ENCODE assay signal across 12 mouse cellular contexts in the genomic region with DNA sequence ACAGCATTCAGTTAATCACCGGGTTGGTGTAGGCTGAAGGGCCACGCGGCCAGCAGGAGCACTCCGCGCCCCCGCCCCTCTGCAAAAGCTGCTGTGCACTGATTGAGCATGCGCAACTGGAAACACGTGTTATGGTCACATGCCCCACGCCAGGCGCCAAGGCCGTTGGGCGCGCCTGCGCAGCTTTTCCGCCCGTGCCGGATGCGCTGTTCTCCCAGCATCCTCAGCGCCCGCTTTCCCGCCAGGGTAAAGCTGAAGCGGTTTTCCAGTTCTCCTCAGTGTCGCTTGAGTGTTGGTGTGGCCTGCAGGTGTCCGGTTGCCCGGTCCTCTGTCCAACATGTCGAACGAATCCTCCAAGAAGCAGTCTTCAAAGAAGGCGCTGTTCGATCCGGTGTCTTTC.
"Had no signal": no experiment of that assay in that cellular context is flagged by ENCODE, and none has a peak within 500 bp of the region (broad histone marks: within the 10 kb centered on the region; RNA-seq: fewer than 3 reads in every experiment).

A gene (plus strand): TSS at position 201 of the 400 bp plus-strand sequence.

- DNase-seq: kidney, adult 18-20 months; kidney, postnatal 14 days; liver; liver, embryonic 13.5 days; liver, postnatal 0 days; midbrain, embryonic 14.5 days; thymus, postnatal 4 days had no signal

- H3K4me3 ChIP-seq: kidney, embryonic 15.5 days; left cerebral cortex, adult 2 months; limb, embryonic 12.5 days; liver, embryonic 13.5 days; midbrain, embryonic 10.5 days; neural tube, embryonic 12.5 days had no signal

- H3K36me3 ChIP-seq: kidney, embryonic 15.5 days; limb, embryonic 12.5 days; liver, embryonic 13.5 days had no signal

- H3K9me3 ChIP-seq: kidney, embryonic 15.5 days; liver, embryonic 13.5 days; neural tube, embryonic 12.5 days had no signal

- H3K4me1 ChIP-seq: kidney, embryonic 15.5 days; limb, embryonic 12.5 days; liver, embryonic 13.5 days; midbrain, embryonic 10.5 days; neural tube, embryonic 12.5 days had no signal

- H3K27me3 ChIP-seq: kidney, embryonic 15.5 days; limb, embryonic 12.5 days; liver, embryonic 13.5 days; neural tube, embryonic 12.5 days had no signal
